Mouse (Mus musculus): ENCODE data around the gene Arid1a. TPM values are rescaled to one million over a fixed set of nuclear protein-coding genes. Genes with fewer than 3 reads are reported as not detected.
A peak's percentile ranks its signal among the peaks of the same experiment; 100 is the strongest.

The Arid1a gene
- polyA plus RNA-seq, 1 experiment from 2014 or later = 10.4 TPM

DNA sequence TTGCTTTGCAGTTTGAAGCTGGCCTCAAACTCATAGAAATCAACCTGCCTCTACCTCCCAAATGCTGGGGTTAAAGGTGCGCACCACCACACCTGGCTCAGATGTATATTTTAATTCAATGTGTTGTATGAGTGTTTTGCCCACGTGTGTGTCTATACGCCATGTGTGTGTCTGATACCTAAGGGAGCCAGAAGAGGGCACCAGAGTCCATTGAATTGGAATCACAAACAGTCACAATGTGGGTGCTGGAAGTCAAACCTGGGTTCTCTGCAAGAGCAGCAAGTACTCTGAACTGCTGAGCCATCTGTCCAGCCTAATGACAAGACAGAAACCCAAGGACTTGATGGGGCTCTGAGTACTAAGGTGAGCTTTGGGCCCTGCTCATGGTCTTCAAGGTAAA, 111.4 kb downstream of the Arid1a start:
- Histone ChIP-seq H3K36me3 (ENCODE audit: control insufficient read depth, insufficient read depth) (no peaks in the 10 kb centered on the region), H3K4me2 (replicated peaks; ENCODE audit: low read depth) (no peak overlapping the region), H3K27me3 (replicated peaks; ENCODE audit: control insufficient read depth, insufficient read depth, low read length) (no peaks in the 10 kb centered on the region), H3K4me3 (ENCODE audit: low read depth, low read length) (no peak overlapping the region), H3K27ac (ENCODE audit: low read depth, low read length) (no peak overlapping the region), H3K9me3 (ENCODE audit: control insufficient read depth) (no peaks in the 10 kb centered on the region), H3K9ac (ENCODE audit: low read depth, low read length) (no peak overlapping the region), H3K4me1 (replicated peaks; ENCODE audit: control insufficient read depth, insufficient read depth, low read length) (no peaks in the 10 kb centered on the region)
- WGBS = 82% methylated on average over 3 of the region's 3 CpGs
- ATAC-seq = no peak
- peak; percentile 47; the same call in 1 of the 2 replicates for TF ChIP-seq CTCF (IDR thresholded peaks at IDR 0.05; ENCODE audit: low read depth)

GRCm38 (mm10) chr4:133634043-133634410, 122.5 kb downstream of the Arid1a start:
- no peak overlapping the region for H3K4me3 ChIP-seq (ENCODE audit: low read depth, low read length)
- no peak for ATAC-seq
- no peak for TF ChIP-seq CTCF (IDR thresholded peaks at IDR 0.05; ENCODE audit: low read depth)
- H3K27ac ChIP-seq (ENCODE audit: low read depth, low read length) = no peak overlapping the region
- no peaks in the 10 kb centered on the region for H3K27me3 ChIP-seq (replicated peaks; ENCODE audit: control insufficient read depth, insufficient read depth, low read length)
- no peak overlapping the region for H3K4me2 ChIP-seq (replicated peaks; ENCODE audit: low read depth)
- no peaks in the 10 kb centered on the region for H3K9me3 ChIP-seq (ENCODE audit: control insufficient read depth)
- H3K9ac ChIP-seq (ENCODE audit: low read depth, low read length) = no peak overlapping the region
- no peaks in the 10 kb centered on the region for H3K4me1 ChIP-seq (replicated peaks; ENCODE audit: control insufficient read depth, insufficient read depth, low read length)
- no peaks in the 10 kb centered on the region for H3K36me3 ChIP-seq (ENCODE audit: control insufficient read depth, insufficient read depth)
- 78% methylated on average over 5 of the region's 5 CpGs for WGBS

DNA sequence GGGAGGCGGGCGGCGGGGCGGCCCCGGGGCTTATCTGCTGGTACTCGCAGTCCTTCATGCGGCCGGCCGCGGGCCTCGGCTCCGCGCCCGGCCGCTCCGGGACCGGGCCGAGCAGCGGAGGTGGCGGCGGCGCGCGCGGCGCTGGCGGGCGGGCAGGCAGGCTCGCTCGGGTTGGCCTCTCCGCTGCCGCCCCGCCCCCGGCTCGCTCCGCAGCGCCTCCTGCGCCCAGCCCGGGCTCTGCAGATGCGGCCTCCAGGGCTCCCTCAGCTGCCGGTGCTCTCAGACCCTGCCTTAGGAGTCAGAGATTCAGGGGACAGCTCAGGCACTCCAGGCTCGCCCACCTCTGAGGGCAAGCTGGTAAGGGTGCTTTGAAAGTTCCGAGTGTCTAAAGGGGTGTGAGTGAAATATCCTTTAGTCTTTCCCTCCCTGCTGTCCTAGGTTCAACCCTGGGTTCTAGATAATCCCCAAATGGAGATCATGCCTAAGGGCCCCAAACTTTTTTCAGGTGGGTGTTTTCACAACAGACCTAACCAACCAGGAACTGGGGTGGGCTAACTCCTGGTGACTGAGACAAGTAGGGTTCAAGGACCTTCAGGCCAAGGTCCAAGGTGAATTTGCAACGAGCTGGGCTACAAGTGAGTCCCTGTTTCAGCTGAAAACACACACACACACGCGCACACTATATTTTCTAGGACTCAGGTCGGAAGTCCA, 123.1 kb downstream of the Arid1a start:
- Histone ChIP-seq H3K9ac (ENCODE audit: low read depth, low read length) (peak overlapping the region; percentile 82), H3K27ac (ENCODE audit: low read depth, low read length) (peak overlapping the region; percentile 31; the same call in 1 of the 2 replicates), H3K4me1 (replicated peaks; ENCODE audit: control insufficient read depth, insufficient read depth, low read length) (no peaks in the 10 kb centered on the region), H3K27me3 (replicated peaks; ENCODE audit: control insufficient read depth, insufficient read depth, low read length) (no peaks in the 10 kb centered on the region), H3K9me3 (ENCODE audit: control insufficient read depth) (no peaks in the 10 kb centered on the region), H3K4me3 (ENCODE audit: low read depth, low read length) (peak overlapping the region; percentile 68), H3K36me3 (ENCODE audit: control insufficient read depth, insufficient read depth) (no peaks in the 10 kb centered on the region), H3K4me2 (replicated peaks; ENCODE audit: low read depth) (peak overlapping the region; percentile 93)
- TF ChIP-seq CTCF (IDR thresholded peaks at IDR 0.05; ENCODE audit: low read depth) = peak; percentile 80
- WGBS = 6% methylated on average over 43 of the region's 47 CpGs
- ATAC-seq = peak; percentile 80

DNA sequence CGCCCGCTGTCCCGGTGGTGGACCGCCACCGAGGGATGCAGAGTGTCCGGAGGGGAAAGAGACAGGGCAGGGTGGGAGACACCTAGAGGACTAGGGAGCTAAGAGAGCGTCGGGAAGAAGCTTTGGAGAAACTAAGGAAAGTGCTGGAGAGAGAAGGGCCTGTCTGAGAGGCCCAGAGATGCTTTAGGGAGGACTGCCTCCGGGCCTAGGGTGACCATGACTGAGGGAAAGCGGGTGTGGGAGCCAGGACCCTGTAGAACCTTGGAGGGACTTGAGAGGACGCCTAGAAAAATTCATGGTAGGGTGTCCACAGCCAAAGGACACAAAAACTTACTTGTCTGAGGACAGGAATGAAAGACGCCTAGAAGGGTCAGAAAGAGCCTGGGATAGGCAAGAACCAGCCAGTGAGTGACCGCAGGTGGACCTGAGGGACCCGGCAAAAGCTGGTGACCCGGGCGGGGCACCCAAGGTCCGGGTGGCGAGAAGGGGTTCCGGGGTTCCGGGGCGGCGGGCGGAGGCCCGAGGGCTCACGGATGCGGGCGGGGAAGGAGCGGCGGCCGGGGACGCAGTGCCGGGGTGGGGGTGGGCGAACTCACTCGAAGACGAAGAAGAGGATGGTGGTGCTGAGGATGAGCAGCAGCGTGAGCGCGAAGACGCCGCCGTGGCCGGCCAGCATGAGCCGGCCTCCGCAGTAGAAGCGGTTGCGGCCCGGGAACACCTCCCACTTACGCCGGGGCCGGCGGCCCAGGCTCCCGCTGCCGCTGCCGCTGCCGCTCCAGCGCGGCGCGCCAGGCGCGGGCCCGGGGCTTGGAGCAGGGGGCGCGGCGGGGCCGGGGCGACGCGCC, 123.9 kb downstream of the Arid1a start:
- H3K36me3 ChIP-seq (ENCODE audit: control insufficient read depth, insufficient read depth) = no peaks in the 10 kb centered on the region
- peak overlapping the region; percentile 93 for H3K4me2 ChIP-seq (replicated peaks; ENCODE audit: low read depth)
- no peak for TF ChIP-seq CTCF (IDR thresholded peaks at IDR 0.05; ENCODE audit: low read depth)
- H3K4me1 ChIP-seq (replicated peaks; ENCODE audit: control insufficient read depth, insufficient read depth, low read length) = no peaks in the 10 kb centered on the region
- H3K27me3 ChIP-seq (replicated peaks; ENCODE audit: control insufficient read depth, insufficient read depth, low read length) = no peaks in the 10 kb centered on the region
- H3K4me3 ChIP-seq (ENCODE audit: low read depth, low read length) = peak overlapping the region; percentile 68
- ATAC-seq = peak; percentile 59
- peak overlapping the region; percentile 31; the same call in 1 of the 2 replicates for H3K27ac ChIP-seq (ENCODE audit: low read depth, low read length)
- peak overlapping the region; percentile 82 for H3K9ac ChIP-seq (ENCODE audit: low read depth, low read length)
- WGBS = 3% methylated on average over 67 of the region's 69 CpGs
- no peaks in the 10 kb centered on the region for H3K9me3 ChIP-seq (ENCODE audit: control insufficient read depth)

DNA sequence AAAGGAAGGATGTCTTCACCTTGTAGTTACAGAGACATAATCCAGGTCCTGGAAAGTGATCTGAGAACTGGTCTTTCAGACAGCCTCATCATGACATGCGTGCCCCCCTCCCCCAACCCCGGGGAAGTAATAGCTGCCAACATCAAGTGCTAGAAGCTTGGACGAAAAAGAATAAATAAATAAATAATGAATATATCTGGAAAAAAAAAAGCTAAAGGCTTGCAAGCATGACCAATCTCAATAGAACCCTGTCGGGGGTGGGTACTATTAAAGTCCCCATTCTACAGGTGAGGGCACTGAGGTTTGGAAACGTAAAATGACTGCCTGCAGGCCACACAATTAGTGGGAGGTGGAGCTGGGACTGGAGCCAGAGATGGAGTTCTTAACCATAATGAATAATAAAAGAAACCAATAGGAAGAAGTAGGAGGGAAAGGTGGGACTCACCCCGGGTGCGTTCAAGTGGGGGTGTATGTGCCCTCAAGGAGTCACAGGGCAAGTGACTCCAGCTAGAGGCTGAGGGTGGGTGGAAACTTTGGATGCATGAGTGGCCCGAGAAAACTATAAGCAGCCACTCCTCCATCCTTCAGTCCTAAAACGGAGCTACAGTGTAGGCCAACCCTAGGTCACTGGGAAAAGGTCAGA, 124.7 kb downstream of the Arid1a start:
- H3K9ac ChIP-seq (ENCODE audit: low read depth, low read length) = peak overlapping the region; percentile 82
- H3K4me2 ChIP-seq (replicated peaks; ENCODE audit: low read depth) = peak overlapping the region; percentile 93
- no peaks in the 10 kb centered on the region for H3K27me3 ChIP-seq (replicated peaks; ENCODE audit: control insufficient read depth, insufficient read depth, low read length)
- H3K9me3 ChIP-seq (ENCODE audit: control insufficient read depth) = no peaks in the 10 kb centered on the region
- H3K4me3 ChIP-seq (ENCODE audit: low read depth, low read length) = peak overlapping the region; percentile 68
- TF ChIP-seq CTCF (IDR thresholded peaks at IDR 0.05; ENCODE audit: low read depth) = no peak
- WGBS = 56% methylated on average over 9 of the region's 9 CpGs
- peaks cover under 1% of the 10 kb centered on the region; the same call in 1 of the 2 replicates for H3K36me3 ChIP-seq (ENCODE audit: control insufficient read depth, insufficient read depth)
- H3K27ac ChIP-seq (ENCODE audit: low read depth, low read length) = no peak overlapping the region
- H3K4me1 ChIP-seq (replicated peaks; ENCODE audit: control insufficient read depth, insufficient read depth, low read length) = no peaks in the 10 kb centered on the region
- no peak for ATAC-seq
